Mouse (Mus musculus): ENCODE measurements at regions not wholly inside any gene's neighbourhood (a gene's known extent, or its start where the extent isn't known, plus 50 kb on each side); places are given as distances from the start of the nearest gene placed in this dataset.
"Not testable (repeated sequence)": the region's sequence is repeated elsewhere in the genome, so short reads cannot be mapped to it uniquely, and the experiment has no call there.

DNA sequence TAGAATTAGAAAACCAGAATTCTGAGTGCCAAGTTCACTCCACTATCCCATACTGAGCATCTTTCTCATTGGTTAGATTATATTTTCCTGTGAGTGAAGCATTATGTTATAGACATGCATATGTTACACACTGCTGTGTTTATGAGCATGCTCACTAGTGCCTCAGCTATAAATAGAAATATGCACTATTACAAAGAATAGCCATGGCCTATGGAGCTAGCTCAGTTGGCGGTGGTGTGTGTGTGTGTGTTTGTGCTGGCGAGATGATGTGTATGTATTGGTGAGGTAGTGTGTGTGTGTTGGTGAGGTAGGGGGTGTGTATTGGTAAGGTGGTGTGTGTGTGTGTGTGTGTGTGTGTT is 106.2 kb downstream of the Sec31a start:
- no peak for DNase-seq

DNA sequence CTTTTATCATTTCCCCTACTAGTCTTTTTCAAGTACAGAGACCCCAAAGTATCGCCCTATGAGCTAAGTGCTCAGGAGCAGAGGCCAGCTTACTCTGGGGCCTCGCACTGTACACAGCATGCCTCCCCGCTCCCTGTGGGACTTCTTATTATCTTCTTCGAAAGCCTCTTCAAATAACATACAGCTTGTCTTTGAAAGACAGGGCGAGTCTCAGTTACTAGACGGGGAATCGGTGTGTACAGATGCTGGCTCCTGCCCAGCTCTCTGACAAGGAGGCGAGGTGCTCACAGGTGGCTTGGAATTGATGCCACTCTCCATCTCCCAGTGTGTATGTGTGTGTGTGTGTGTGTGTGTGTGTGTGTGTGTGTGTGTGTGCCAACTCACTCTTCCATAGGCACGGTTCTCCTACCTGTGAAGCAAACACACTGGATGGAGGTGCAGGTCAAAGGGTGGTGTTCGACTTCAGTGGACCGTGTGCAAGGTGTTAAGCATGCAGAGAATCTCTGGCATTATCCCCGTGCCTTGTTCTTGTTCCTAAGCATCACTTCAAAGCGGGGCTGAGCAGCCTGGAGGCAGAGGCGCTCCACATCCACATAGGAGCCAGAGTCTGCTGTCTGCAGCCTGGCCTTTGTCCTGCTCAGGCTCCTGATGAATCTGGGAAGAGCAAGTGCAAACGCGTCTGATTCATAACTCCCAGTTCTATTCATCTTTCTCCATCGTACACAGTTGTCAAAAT is 106.8 kb downstream of the Sec31a start:
- no peak for DNase-seq

DNA sequence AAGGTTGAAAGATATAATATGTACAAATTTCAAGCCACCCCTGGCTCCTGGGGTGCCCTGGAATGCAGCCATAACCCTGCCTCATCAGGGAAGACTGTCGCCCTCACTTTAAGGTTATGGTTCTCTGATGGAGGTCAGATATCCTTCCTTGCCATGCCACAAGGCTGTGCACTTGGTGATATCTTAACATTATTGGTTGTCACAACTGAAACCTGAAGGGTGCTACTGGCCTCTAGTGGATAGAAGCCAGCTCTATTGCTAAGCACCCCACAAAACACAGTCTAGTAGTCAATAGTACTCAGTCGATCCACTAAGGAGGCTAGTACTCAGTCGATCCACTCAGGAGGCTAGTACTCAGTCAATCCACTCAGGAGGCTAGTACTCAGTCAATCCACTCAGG is 111.6 kb downstream of the Sec31a start:
- DNase-seq: peak; percentile 25

DNA sequence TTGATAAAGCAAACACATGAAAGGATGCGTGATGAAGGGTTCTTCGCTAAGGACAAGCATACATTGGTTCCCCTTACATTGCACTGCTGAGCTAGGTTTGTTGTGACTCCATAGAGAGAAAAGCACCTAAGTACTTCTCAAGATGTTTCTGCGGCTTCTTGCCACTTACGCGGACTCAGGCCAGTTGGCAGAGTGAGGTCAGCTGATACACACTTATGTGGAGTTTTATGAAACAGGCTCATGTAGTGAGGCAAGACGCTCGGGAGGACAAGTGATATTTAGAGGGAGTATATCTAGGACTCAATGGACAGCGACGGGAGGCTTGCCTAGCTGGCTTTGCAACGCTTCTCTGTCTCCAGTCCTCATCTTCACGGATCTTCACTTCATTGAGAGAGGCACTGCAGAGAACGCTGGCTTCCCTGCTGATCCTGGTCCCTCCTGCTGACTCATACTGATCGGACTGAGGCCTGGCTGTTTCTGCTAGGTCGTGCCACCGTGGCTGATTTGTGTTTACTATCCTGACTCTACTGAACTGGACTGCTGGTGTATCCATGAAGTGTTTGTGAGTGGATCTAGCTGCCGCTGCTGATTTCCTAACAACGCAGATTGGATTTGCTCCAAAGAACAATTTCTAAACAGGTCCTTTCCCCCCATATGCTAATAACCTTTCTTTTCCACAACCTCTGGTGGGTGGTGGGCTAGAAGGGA is 113.8 kb downstream of the Sec31a start:
- no peak for DNase-seq

- no peak for DNase-seq
Measured at GRCm38 (mm10) chr5:100299141-100299540, 116.9 kb downstream of the Sec31a start.

DNA sequence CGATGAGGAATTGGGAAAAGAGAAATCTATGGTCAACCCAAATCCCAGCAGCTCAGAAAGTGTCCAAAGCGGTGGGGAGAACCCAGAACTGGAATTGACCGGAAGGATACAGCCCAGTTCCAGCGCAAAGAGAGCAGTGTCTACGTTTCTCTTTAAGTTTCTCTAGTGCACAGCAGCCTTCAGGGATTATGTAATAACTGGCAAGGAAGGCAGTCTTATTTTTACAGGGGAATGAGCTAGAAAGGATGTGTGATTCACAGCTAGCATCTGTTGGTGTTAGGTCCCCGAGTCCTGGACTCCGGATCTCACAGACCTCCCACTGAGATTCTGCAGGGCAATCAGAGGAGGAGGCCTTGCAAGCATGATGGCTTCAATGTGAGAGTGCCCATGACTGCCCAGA is 121.8 kb downstream of the Sec31a start:
- no peak for DNase-seq

- DNase-seq: no peak
Measured at GRCm38 (mm10) chr5:100280215-100280614, 120.6 kb upstream of the Tmem150c start.

DNA sequence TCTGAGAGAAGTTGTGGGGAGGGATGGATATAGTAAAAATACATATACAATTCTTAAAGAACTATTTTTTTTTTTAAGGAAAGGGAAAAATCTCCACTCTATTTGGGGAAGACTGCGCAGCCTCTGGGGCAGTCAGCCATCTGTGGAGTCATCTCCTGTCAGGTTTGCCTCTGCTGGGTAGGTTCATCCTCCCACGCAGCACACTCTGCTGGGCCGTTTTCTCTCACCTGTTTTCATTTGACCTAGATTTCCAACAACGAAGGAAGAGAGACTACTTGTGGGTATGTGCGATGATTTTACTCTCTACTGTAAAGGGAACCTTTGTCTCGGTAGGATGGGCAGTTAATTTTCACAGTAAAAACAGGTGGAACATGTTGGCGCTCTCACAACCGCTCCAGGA is 119.9 kb upstream of the Tmem150c start:
- DNase-seq: no peak

GRCm38 (mm10) chr5:100274674-100275073 is 115.1 kb upstream of the Tmem150c start:
- DNase-seq: no peak

DNA sequence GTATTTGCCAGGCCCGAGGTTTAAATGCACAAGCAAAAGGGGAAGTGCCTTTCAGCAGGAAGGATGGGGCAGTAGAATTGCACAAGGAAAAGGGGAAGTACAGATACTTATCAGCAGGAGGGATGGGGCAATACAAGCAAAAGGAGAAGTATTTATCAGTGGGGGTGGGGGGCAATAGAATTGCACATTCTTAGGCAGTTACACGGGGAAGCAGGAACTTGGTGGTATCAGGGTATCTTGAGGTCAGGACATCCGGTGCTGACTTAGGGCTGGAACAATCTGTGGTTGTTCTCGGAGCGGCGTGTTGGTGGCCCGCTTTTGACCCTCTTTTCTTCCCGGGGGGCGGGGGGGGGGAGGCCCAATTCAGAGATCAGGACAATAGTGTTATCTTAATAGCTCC is 112.4 kb upstream of the Tmem150c start:
- not testable (repeated sequence) for DNase-seq

- DNase-seq: no peak
Measured at GRCm38 (mm10) chr5:100270841-100271686, 111.5 kb upstream of the Tmem150c start.

DNA sequence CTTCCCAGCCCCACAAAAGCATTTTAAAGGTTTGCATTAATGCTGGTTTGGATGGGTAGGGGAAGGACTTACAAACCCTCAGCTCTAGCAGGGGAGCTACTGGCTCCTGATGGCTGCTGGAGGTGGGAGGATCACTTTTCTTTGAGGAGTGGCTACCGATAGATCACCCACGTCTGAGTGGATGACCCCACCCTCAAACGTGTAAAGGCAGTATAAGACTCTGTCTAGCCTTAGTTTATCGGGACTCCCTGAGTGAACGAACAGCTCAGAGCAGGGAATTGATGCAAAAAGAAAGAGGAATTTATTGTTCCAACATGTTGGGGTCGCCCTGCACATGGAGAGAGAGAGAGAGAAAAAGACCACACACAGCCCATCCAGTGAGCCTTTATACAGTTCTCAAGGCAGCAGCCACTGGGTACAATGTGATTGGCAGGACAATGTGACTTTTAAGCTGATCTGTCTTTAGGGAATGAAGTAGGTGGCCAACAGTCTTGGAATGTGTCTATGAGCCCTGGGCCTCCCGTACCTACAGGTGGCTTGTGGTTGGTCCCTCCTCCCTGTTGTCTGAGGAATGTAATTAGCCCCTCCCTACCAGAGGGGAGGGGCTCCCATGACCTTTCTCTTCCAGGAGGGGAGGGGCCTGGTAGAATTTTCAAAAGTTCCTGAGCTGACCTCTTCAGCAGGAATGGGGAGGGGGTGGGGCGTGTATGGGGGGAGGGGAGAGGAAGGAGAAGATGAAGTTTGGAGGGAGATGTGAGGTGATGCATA is 108.7 kb upstream of the Tmem150c start:
- no peak for DNase-seq

DNA sequence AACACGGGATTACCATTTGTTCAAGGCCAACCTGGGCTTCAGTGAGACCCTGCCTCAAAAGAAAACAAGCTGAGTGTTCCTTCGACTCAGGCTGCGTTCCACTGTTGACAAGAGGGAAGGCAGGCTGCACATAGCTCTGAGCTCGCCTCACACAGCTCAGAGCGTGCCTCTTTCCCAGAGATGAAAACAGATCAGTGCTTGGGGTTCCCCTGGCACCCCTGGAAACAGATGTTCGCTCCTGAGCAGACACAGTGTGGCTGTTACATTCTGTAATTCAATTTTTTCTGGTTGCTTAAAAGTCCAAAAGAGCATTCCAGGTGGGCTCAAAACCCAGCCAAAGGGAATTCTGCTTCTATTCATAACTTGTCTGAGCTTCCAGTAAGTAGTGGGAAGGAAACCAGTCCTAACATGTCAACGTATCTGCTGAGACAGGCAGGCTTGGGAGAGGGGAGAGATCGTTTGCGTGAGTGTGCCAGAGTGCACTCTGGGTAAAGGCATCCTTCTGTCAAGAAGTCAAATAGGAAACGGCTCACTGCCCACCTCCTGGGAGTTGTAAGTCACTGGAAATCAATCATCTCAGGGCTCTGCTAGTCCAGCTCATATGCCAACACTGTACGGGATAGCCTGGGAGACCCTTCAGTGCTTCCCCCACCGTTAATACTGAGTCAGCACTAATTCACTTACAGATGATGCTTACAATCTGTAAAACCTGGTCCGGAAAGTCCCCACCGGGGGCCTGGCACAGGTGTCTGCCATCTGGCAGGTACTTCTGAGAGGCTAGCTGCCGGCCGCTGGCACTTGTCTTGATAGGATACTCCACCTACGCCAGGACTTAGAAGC is 107.3 kb upstream of the Tmem150c start:
- DNase-seq: no peak

- no peak for DNase-seq
Measured at GRCm38 (mm10) chr5:100259803-100260693, 100.4 kb upstream of the Tmem150c start.

GRCm38 (mm10) chr5:100258952-100259710 is 99.5 kb upstream of the Tmem150c start:
- DNase-seq: peak; percentile 34

DNA sequence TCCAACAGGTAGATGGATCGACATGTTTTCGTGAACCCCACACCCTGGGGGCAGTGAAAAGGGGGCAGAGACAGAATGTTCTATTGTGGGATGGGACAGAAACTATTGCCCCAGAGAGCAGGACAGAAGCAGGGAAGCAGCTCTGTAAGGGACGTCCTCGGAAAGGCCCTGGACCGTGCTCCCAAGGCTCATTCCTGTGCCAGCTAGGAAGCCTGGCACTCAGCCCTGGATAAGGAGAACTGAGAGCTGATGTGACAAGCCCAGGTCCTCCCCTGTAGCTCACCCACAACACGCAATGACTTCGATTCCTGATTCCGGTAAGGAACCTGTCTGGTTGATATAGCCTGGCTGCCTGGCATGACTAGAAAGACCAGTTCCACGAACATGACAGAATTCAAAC is 95.7 kb upstream of the Tmem150c start:
- DNase-seq: peak; percentile 63

GRCm38 (mm10) chr5:100252036-100252435 is 92.4 kb upstream of the Tmem150c start:
- no peak for DNase-seq

DNA sequence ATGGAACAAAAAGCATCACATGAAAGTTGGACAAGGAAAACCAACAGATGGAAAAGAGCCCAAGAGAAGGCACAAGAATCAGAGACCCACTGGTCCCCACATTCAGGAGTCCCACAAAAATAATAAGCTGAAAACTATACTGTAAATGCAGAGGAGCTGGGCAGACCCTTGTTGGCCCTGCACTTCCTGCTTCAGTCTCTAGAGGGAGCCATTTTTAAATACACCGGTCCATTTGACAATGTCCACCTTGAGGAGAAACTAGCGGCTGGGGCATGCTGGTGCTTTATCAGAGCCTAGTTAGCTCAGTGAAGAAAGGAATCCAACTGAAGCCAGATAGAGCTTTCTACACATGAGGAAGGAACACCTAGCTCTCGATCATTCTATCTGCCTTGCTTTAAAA is 90.1 kb upstream of the Tmem150c start:
- peak; percentile 39 for DNase-seq

DNA sequence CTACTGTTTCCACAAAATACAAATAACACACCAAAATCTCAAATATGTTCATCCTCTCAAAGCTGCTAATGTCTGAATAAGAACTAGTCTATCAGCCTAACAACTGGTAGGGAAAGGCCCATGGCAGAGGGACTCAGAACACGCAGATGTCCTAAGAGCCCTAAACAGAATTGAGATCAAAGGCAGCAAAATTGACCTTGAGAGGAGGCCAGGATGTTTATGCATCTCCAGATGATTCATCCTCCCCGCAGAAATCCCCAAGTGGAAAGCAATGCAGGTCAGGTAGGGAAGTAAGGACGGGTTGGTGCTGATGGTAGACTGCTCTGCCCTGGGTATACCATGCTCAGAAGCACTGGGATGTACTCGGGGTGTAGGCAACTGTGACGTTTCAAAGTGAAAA is 89.0 kb upstream of the Tmem150c start:
- peak; percentile 27 for DNase-seq

- no peak for DNase-seq
Measured at GRCm38 (mm10) chr5:100246709-100247108, 87.1 kb upstream of the Tmem150c start.
